Mouse (Mus musculus) neural tube, embryonic 13.5 days (tissue): Measurements from ENCODE around the gene Adgre1. TPM values are rescaled to one million over a fixed set of nuclear protein-coding genes. Genes with fewer than 3 reads are reported as not detected.

ENCODE experiments used
- ATAC-seq: fragments of 200-750 bp; cut with Nextera tagmentation; 2 replicates; pipeline ENCODE4 v1.8.0; 2017; ENCODE audit warnings: low read depth, mild to moderate bottlenecking, moderate TSS enrichment, moderate library complexity
- H3K27ac ChIP-seq: fragments of 300-500 bp; sonication (generic); replicated peaks from 2 replicates; pipeline ENCODE4 v1.5.1; 2015; ENCODE audit warnings: moderate library complexity, mild to moderate bottlenecking, inconsistent platforms
- H3K27me3 ChIP-seq: fragments of 300-500 bp; sonication (generic); 2 replicates; pipeline ENCODE4 v1.6.1; 2015; ENCODE audit warnings: mild to moderate bottlenecking, inconsistent platforms
- H3K36me3 ChIP-seq: fragments of 300-500 bp; sonication (generic); 2 replicates; pipeline ENCODE4 v1.6.1; 2015; ENCODE audit warnings: mild to moderate bottlenecking, inconsistent platforms
- H3K4me1 ChIP-seq: fragments of 300-500 bp; sonication (generic); replicated peaks from 2 replicates; pipeline ENCODE4 v1.6.1; 2015; ENCODE audit warnings: inconsistent platforms
- H3K4me2 ChIP-seq: fragments of 300-500 bp; sonication (generic); 2 replicates; pipeline ENCODE4 v1.6.1; 2015; ENCODE audit warnings: inconsistent platforms, mild to moderate bottlenecking, moderate library complexity
- H3K4me3 ChIP-seq: fragments of 300-500 bp; sonication (generic); 2 replicates; pipeline ENCODE4 v1.5.1; 2015; ENCODE audit warnings: mild to moderate bottlenecking, inconsistent platforms
- H3K9ac ChIP-seq: fragments of 300-500 bp; sonication (generic); 2 replicates; pipeline ENCODE4 v1.6.1; 2015; ENCODE audit warnings: moderate library complexity, mild to moderate bottlenecking, inconsistent platforms
- H3K9me3 ChIP-seq: fragments of 300-500 bp; sonication (generic); 2 replicates; pipeline ENCODE4 v1.6.1; 2016; ENCODE audit warnings: inconsistent platforms
- WGBS: fragments of 180-500 bp; shearing (Covaris S2); methylation state at CpG from one replicate; pipeline ENCODE4 v1.1.7; 2015; 5-methylcytosine and 5-hydroxymethylcytosine counted together
- polyA plus RNA-seq: library from polyadenylated mRNA; unstranded; fragments of >200 nt; fragmentation: Nextera tagmentation; extraction: Ambion mirVana; gene quantifications from 2 replicates; pipeline ENCODE4 v1.2.1, GENCODE M21; 2015

Gene Adgre1
- polyA plus RNA-seq, 1 experiment from 2014 or later: 6.0 TPM

DNA sequence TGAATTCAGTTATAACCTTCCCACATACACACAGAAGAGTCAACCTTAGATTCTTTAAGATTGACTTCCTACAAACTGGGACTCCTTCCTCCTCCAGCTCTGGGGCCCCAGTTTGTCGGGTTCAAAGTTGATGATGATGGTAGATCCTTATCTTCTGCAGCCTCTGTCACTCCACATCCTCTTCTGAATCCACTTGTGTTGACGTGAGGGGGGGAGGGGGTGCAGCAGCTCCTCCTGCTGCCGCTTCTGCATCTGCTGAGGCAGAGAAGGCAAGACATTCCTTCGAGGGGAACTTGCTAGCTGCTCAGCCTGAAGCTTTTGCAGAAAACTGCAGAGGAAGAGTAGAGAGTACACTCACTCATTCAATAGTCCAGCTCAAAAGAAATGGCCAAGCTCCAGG is 16.9 kb upstream of the Adgre1 start:
- H3K4me2 ChIP-seq: no peak overlapping the region
- no peaks in the 10 kb centered on the region for H3K36me3 ChIP-seq
- no peaks in the 10 kb centered on the region for H3K27me3 ChIP-seq
- no peak overlapping the region for H3K4me3 ChIP-seq
- 81% methylated on average over 4 of the region's 4 CpGs for WGBS
- H3K27ac ChIP-seq: no peak overlapping the region
- no peaks in the 10 kb centered on the region for H3K4me1 ChIP-seq
- no peak overlapping the region for H3K9ac ChIP-seq
- ATAC-seq: no peak
- H3K9me3 ChIP-seq: no peaks in the 10 kb centered on the region

DNA sequence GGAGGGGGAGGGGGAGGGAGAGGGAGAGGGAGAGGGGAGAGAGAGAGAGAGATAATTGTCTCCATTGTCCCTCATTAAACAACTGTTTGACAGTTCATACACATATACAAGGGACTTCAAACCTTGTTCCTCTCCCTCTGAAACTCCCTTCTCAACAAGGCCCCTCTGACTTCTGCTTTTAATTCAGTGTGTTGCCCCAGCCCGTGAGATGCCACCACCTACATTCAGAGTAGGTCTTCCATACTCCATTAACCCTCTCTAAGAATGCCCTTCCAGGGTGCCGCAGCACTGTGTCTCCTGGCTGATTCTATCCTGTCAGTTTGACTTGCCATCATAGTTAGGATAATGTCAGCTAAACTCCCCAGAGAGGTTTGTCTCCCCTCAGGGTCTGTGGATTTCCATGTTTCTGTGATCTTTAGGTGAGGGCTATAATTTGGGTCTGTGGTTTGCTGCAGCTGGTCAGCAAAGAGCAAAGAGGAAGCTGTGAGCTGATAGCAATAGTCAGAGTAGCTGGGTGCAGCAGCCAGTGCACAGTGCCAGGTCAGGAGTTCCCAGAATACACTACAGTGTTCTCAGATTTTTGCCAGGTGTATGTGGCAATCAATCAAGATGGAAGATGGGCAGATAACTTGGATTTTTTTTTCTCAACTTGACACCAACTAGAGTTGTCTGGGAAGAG is 14.3 kb upstream of the Adgre1 start:
- no peaks in the 10 kb centered on the region for H3K4me1 ChIP-seq
- H3K27me3 ChIP-seq: no peaks in the 10 kb centered on the region
- no peaks in the 10 kb centered on the region for H3K9me3 ChIP-seq
- H3K4me2 ChIP-seq: no peak overlapping the region
- WGBS: 81% methylated on average over 2 of the region's 2 CpGs
- H3K4me3 ChIP-seq: no peak overlapping the region
- H3K27ac ChIP-seq: no peak overlapping the region
- ATAC-seq: no peak
- H3K9ac ChIP-seq: no peak overlapping the region
- H3K36me3 ChIP-seq: no peaks in the 10 kb centered on the region

DNA sequence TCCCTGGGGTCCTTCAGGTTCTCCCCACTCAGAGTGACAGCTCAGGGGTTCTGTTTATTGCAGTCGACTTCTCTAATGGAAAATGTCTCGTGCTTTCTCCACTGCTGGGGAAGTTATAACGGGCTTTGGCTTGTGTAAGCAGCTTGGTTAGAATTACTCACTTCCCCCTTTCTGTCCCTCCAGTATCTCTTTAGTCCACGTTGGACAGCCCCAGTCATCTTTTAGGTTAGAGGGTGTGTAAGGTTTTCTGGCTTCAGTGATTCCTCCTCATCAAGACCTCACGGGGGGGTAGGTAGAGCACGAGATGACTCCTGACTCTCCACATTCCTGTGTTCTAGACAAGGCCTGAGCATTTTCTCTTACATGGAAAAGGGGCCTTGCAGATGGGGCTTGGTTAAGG is 11.5 kb upstream of the Adgre1 start:
- no peak overlapping the region for H3K4me3 ChIP-seq
- no peaks in the 10 kb centered on the region for H3K4me1 ChIP-seq
- H3K27me3 ChIP-seq: no peaks in the 10 kb centered on the region
- WGBS: 77% methylated on average over 6 of the region's 6 CpGs
- H3K4me2 ChIP-seq: no peak overlapping the region
- no peak overlapping the region for H3K9ac ChIP-seq
- no peaks in the 10 kb centered on the region for H3K36me3 ChIP-seq
- no peak for ATAC-seq
- H3K27ac ChIP-seq: no peak overlapping the region
- H3K9me3 ChIP-seq: no peaks in the 10 kb centered on the region

DNA sequence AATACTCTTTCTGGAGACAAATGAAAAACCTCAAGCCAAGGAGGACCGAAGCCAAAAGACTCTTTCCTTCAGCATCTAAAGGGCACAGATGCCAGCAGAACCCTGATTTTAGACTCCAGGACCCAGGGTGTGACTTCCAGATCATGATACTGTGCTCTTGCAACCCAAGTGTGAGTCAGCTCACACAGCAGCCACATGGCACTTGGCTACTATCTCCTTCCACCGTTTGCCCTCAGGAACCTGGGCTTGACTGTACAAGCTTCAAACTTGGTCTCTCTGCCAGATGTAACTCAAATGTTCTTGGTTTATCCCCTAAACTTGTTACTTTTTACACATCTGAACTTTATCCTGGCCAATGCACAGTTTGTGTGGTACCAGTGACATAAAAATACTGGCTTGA is 10.7 kb upstream of the Adgre1 start:
- no peak overlapping the region for H3K4me2 ChIP-seq
- ATAC-seq: no peak
- H3K4me1 ChIP-seq: no peaks in the 10 kb centered on the region
- H3K36me3 ChIP-seq: no peaks in the 10 kb centered on the region
- no peaks in the 10 kb centered on the region for H3K9me3 ChIP-seq
- no peak overlapping the region for H3K27ac ChIP-seq
- H3K4me3 ChIP-seq: no peak overlapping the region
- H3K27me3 ChIP-seq: no peaks in the 10 kb centered on the region
- 91% methylated on average over 2 of the region's 2 CpGs for WGBS
- no peak overlapping the region for H3K9ac ChIP-seq

DNA sequence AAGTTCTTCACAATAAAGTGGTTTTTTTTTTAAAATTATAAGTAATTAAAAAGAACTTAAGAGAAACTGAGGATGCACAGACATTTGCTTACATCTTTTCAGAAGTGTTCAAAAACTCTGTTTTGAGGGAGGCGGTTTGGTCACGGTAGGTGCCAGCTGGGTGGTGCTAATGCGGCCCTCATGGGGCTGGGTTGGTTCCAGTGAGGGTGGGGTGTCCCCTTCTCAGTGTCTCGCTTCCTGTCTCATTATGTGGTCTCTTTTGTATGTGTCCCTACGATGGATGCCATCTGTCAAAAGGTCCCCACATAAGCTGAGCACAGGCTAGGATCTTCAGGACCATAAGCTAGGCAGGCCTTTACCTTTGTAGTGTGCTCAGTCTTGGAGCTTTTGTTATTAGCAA is 9.4 kb upstream of the Adgre1 start:
- Histone ChIP-seq H3K4me3 (no peak overlapping the region), H3K27ac (no peak overlapping the region), H3K9ac (no peak overlapping the region), H3K9me3 (no peaks in the 10 kb centered on the region), H3K4me2 (no peak overlapping the region), H3K36me3 (no peaks in the 10 kb centered on the region), H3K27me3 (no peaks in the 10 kb centered on the region), H3K4me1 (no peaks in the 10 kb centered on the region)
- WGBS: 68% methylated on average over 5 of the region's 5 CpGs
- ATAC-seq: no peak

DNA sequence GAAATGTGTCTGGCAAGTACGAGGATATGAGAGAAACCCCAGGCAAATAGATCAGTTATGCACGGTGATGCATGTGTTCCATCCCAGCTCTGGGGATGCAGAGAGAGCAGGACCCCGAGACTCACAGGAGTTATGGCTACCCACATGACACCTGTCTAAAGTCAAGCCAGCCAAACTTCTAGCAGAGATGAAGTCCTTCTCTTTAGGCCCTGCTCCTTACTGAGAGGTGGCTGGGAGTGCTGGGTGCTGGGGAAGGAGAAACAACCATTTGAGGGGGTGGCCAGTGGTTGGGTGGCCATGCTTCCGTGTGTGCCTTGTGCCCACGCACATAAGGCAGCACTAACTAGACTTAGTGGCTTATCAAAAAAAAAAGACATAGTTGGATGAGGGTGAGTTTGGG is 8.3 kb upstream of the Adgre1 start:
- ATAC-seq: no peak
- H3K27ac ChIP-seq: no peak overlapping the region
- no peaks in the 10 kb centered on the region for H3K36me3 ChIP-seq
- H3K4me3 ChIP-seq: no peak overlapping the region
- no peaks in the 10 kb centered on the region for H3K4me1 ChIP-seq
- H3K27me3 ChIP-seq: no peaks in the 10 kb centered on the region
- WGBS: 92% methylated on average over 5 of the region's 5 CpGs
- H3K9me3 ChIP-seq: no peaks in the 10 kb centered on the region
- no peak overlapping the region for H3K4me2 ChIP-seq
- H3K9ac ChIP-seq: no peak overlapping the region

DNA sequence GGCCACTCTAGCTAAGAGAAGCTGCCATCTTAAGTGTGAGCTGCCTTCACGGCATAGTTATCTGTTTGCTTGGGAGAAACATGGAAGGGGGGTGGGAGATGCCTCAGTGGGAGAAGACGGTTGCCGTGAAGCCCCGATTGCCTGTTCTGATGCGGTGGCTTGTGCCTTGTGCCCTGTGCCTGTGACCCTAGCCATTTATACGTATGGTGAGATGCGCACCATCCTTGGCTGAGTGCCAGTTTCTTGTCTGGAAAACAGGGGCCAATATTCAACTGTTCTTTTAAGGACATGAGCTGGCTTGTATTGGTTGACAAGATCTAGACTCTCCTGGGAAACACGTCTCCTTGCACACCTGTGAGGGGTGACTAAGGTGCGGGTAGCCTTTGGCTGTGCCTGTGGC is 7.4 kb upstream of the Adgre1 start:
- Histone ChIP-seq H3K9me3 (no peaks in the 10 kb centered on the region), H3K27ac (no peak overlapping the region), H3K4me2 (no peak overlapping the region), H3K36me3 (no peaks in the 10 kb centered on the region), H3K9ac (no peak overlapping the region), H3K4me3 (no peak overlapping the region), H3K27me3 (no peaks in the 10 kb centered on the region), H3K4me1 (no peaks in the 10 kb centered on the region)
- no peak for ATAC-seq
- 88% methylated on average over 9 of the region's 9 CpGs for WGBS

DNA sequence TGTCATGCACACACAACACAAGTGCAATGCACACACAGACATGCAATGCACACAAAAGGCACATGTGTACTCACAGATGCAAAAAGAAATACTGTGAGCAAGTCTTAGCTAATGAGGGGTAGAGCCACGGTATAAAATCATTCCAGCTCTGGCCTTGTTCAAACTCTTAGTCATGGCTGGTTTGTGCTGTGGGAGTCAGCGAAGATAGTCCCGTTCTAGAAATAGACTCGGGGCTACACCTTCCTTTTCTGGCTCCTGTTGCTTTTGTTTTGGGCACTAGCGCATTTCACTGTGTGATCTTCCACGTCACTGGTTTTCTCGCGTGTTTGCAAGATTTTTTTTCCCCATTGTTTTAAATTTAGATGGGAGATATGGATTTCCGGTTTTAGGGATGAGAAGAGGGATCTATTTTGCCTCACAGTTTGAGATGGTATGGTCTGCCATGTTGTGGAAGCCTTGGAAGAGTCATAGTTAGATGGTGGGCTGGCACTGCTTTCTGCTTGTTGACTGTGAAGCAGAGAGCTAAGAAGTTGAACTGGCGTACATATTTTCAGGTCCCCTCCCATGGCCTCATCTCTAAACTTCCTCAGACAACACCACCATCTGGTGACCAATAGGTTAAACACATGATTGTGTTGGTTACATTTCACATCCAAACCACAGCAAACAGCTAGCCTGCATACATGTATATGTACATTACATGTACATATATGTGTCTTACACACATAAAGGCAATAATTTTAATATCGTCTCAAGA is 1.2 kb downstream of the Adgre1 start:
- ATAC-seq: no peak
- H3K4me1 ChIP-seq: no peaks in the 10 kb centered on the region
- no peak overlapping the region for H3K9ac ChIP-seq
- no peaks in the 10 kb centered on the region for H3K9me3 ChIP-seq
- no peak overlapping the region for H3K27ac ChIP-seq
- H3K4me3 ChIP-seq: no peak overlapping the region
- H3K4me2 ChIP-seq: no peak overlapping the region
- no peaks in the 10 kb centered on the region for H3K36me3 ChIP-seq
- 88% methylated on average over 11 of the region's 11 CpGs for whole genome bisulfite sequencing
- H3K27me3 ChIP-seq: no peaks in the 10 kb centered on the region

Other genes starting within 250 kb of the Adgre1 start
- gene Cd70, start 208.9 kb upstream of the Adgre1 start, polyA plus RNA-seq: 0.56 and 0.62 TPM in 2 replicates
- gene Tnfsf14, start 164.5 kb upstream of the Adgre1 start, polyA plus RNA-seq: not detected in 2 replicates
- 1.6 and 1.9 TPM in 2 replicates for gene C3, start 130.6 kb upstream of the Adgre1 start, polyA plus RNA-seq
- 23.8 and 24.8 TPM in 2 replicates for gene Gpr108, start 110.2 kb upstream of the Adgre1 start, polyA plus RNA-seq
- 14.7 and 15.4 TPM in 2 replicates for gene Trip10, start 109.2 kb upstream of the Adgre1 start, polyA plus RNA-seq
- gene Vav1, start 79.6 kb upstream of the Adgre1 start, polyA plus RNA-seq: 1.5 and 1.8 TPM in 2 replicates
- gene Vmn2r120, start 186.8 kb downstream of the Adgre1 start, polyA plus RNA-seq: not detected in 2 replicates